Mouse (Mus musculus) lung, embryonic 14.5 days (tissue): ENCODE data around the gene Stambp. TPM values are rescaled to one million over a fixed set of nuclear protein-coding genes. Genes with fewer than 3 reads are reported as not detected.

ENCODE experiments used
- ATAC-seq: fragments of 200-750 bp; cut with Nextera tagmentation; 2 replicates; pipeline ENCODE4 v1.8.0; 2017; ENCODE audit warnings: mild to moderate bottlenecking, moderate TSS enrichment, moderate library complexity; ENCODE audit not compliant: insufficient read depth
- DNase-seq: peaks from one replicate; pipeline ENCODE4 v3.0.0-alpha.2; 2015
- H3K27ac ChIP-seq: fragments of 300-500 bp; sonication (generic); 2 replicates; pipeline ENCODE4 v1.5.1; 2014; ENCODE audit warnings: low read depth, mild to moderate bottlenecking, moderate library complexity
- H3K27me3 ChIP-seq: fragments of 300-500 bp; sonication (generic); 2 replicates; pipeline ENCODE4 v1.6.1; 2014; ENCODE audit warnings: low read length, control low read depth; ENCODE audit not compliant: insufficient read depth
- H3K36me3 ChIP-seq: fragments of 300-500 bp; sonication (generic); 2 replicates; pipeline ENCODE4 v1.6.1; 2014; ENCODE audit warnings: control low read depth; ENCODE audit not compliant: insufficient read depth
- H3K4me1 ChIP-seq: fragments of 300-500 bp; sonication (generic); 2 replicates; pipeline ENCODE4 v1.6.1; 2014; ENCODE audit warnings: antibody characterized with exemption, control low read depth; ENCODE audit not compliant: insufficient read depth
- H3K4me2 ChIP-seq: fragments of 300-500 bp; sonication (generic); 2 replicates; pipeline ENCODE4 v1.6.1; 2014; ENCODE audit warnings: mild to moderate bottlenecking
- H3K4me3 ChIP-seq: fragments of 300-500 bp; sonication (generic); 2 replicates; pipeline ENCODE4 v1.5.1; 2014; ENCODE audit warnings: low read depth, low read length
- H3K9ac ChIP-seq: fragments of 300-500 bp; sonication (generic); 2 replicates; pipeline ENCODE4 v1.6.1; 2014
- H3K9me3 ChIP-seq: fragments of 300-500 bp; sonication (generic); 2 replicates; pipeline ENCODE4 v1.6.1; 2016; ENCODE audit warnings: low read depth, low read length, control low read depth
- CTCF ChIP-seq: IDR thresholded peaks from 2 replicates; pipeline ENCODE4 v1.5.1; 2016; ENCODE audit warnings: antibody characterized with exemption, low read depth
- WGBS: fragments of 180-500 bp; shearing (Covaris S2); extraction: QIAGEN DNeasy Blood & Tissue Kit; methylation state at CpG from one replicate; pipeline ENCODE4 v1.1.7; 2014; 5-methylcytosine and 5-hydroxymethylcytosine counted together
- polyA plus RNA-seq: library from polyadenylated mRNA; unstranded; fragments of >200 nt; fragmentation: Nextera tagmentation; extraction: Ambion mirVana; gene quantifications from 2 replicates; pipeline ENCODE4 v1.2.1, GENCODE M21; 2014

Stambp gene
- polyA plus RNA-seq, 1 experiment from 2014 or later: 18.6 TPM

DNA sequence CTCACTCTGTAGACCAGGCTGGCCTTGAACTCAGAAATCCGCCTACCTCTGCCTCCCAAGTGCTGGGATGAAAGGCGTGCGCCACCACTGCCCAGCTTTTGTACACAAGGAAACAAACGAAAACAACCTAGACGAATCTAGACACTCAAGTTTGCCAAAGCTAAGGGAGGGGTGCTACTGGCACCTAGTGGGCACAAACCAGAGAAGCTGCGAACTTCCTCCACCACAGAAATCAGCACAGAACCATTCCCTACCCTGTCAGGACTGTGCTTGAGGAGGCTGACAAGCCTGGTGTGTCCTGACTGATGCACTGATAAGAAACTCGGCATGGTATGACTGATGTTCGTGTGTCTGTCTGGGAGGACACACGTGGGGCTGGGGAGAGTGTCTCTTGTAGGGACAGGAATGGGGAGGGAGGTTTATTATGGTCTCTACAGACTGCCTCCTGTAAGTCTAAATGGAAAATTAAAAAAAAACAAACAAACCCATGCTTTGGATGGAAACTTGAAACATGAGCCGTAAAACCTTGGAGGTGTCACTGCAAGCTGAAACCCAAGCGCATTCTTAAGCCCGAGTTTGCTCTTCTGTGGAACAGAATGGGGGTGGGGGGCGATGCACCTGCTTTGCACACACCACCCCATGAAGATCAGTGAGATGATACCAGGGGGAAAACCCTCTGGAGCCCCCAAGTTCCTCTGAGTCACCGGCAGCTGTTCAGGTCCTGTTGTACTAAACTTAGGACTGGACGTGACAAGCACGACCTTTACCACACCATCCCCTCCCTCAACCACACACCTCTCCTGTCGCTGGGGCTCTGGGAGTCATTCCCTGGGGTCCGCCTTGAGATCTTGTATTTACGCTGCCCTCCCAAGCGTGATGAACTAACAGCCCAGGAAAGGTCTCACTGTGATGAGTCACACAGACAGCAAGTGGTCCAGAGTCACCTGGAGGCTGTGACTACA is 3.3 kb downstream of the Stambp start:
- Histone ChIP-seq H3K27me3 (no peaks in the 10 kb centered on the region), H3K27ac (no peak overlapping the region), H3K4me1 (no peaks in the 10 kb centered on the region), H3K4me2 (no peak overlapping the region), H3K9ac (no peak overlapping the region), H3K36me3 (peaks cover 5% of the 10 kb centered on the region; the same call in 1 of the 2 replicates), H3K9me3 (no peaks in the 10 kb centered on the region), H3K4me3 (no peak overlapping the region)
- DNase-seq: peak; percentile 39
- 54% methylated on average over 20 of the region's 20 CpGs for WGBS
- no peak for ATAC-seq
- peak; percentile 43 for TF ChIP-seq CTCF

GRCm38 (mm10) chr6:83555972-83556371 is 16.6 kb downstream of the Stambp start:
- Histone ChIP-seq H3K4me2 (no peak overlapping the region), H3K9me3 (no peaks in the 10 kb centered on the region), H3K4me1 (no peaks in the 10 kb centered on the region), H3K9ac (no peak overlapping the region), H3K27me3 (no peaks in the 10 kb centered on the region), H3K4me3 (no peak overlapping the region), H3K27ac (no peak overlapping the region), H3K36me3 (peaks cover 23% of the 10 kb centered on the region; the same call in 1 of the 2 replicates)
- ATAC-seq: no peak
- 65% methylated on average over 6 of the region's 6 CpGs for WGBS
- DNase-seq: no peak
- no peak for TF ChIP-seq CTCF

DNA sequence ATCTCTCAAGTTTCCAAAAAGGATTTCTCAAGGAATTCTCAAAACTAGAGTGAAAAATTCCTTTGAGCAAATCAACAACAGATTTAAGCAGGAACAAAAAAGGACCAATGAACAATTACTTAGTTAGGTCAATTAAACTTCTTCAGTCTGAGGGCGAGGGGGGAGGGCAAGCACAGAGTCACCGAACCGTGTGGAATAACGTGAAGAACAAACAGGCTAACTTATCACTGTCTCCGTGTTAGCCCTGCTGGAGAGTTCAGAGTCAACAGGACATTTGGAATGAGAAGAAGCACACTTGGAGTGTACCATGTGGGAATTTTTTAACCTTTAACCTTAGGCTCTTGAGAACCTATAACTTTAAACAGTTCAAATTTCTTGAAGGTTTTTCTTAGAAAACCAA is 24.2 kb downstream of the Stambp start:
- H3K4me1 ChIP-seq: no peaks in the 10 kb centered on the region
- WGBS: 48% methylated on average over 5 of the region's 5 CpGs
- no peaks in the 10 kb centered on the region for H3K27me3 ChIP-seq
- no peak overlapping the region for H3K9ac ChIP-seq
- no peak overlapping the region for H3K27ac ChIP-seq
- DNase-seq (no peak), ATAC-seq (no peak)
- H3K4me3 ChIP-seq: no peak overlapping the region
- peaks cover 14% of the 10 kb centered on the region for H3K36me3 ChIP-seq
- no peak overlapping the region for H3K4me2 ChIP-seq
- no peak for TF ChIP-seq CTCF
- H3K9me3 ChIP-seq: no peaks in the 10 kb centered on the region

- Histone ChIP-seq H3K27ac (no peak overlapping the region), H3K9ac (no peak overlapping the region), H3K9me3 (no peaks in the 10 kb centered on the region), H3K27me3 (no peaks in the 10 kb centered on the region), H3K4me3 (no peak overlapping the region), H3K4me2 (no peak overlapping the region), H3K4me1 (peaks cover 5% of the 10 kb centered on the region; the same call in 1 of the 2 replicates), H3K36me3 (peaks cover 8% of the 10 kb centered on the region)
- ATAC-seq (no peak), DNase-seq (no peak)
- TF ChIP-seq CTCF: no peak
- WGBS: 88% methylated on average over 3 of the region's 3 CpGs
Measured at GRCm38 (mm10) chr6:83545778-83546177, 26.8 kb downstream of the Stambp start.

DNA sequence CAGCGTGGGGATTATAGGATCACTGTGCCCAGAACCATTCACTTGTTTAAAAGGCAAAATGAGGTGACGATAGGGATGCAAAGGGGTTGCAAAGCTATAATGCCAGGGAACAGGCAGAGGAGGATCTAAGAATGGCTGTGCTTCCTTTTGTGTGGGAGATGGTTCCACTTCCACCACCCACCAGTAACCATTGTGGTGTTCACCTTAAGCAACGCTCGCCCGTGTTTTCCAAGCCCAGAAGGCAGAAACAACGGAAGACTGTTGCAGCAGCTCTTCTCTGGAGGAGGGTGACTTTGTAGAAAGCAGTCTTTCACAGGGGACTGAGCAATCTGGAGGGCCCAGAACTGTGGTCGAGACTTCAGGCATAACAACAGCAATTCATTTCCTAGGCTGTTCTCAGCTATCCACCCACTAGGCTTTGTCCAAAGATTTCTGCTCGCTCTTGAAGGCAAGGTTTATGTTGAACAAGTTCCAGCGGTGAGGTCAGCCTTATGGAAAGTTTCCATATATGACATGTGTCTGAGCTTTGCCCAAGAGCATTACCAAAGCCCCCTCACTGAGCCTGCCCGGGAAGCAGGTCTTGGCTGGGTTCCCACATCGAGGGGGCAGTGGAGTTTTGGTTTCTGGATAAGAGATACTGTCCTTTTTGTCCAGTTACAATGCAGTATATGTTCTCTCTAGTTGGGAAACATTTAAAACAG is 30.6 kb downstream of the Stambp start:
- DNase-seq: peak; percentile 91
- WGBS: 61% methylated on average over 11 of the region's 11 CpGs

DNA sequence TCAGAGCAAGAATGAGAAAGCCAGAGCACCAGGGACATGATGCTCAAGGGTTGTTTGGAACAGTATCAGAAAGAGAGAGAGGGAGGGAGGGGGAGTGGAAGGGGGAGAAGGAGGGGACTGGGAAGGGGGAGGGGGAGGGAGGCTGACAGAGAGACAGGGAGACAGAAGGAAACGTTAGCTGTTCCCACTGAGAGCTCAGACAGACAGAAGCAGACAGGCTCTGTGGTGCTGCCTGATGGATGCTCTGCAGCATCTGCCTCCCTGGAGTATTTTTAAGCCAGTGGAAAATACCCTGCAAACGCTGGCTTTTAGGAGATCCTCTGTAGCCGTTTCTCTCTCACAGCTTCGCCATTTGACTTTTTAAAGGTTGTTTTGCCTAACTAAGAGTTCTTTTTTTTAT is 32.5 kb downstream of the Stambp start:
- DNase-seq (peak; percentile 56), ATAC-seq (peak; percentile 57; the same call in 1 of the 2 replicates)
- H3K27ac ChIP-seq: peak overlapping the region; percentile 76
- no peak for TF ChIP-seq CTCF
- H3K4me3 ChIP-seq: no peak overlapping the region
- WGBS: 31% methylated on average over 4 of the region's 4 CpGs
- H3K9ac ChIP-seq: no peak overlapping the region
- no peaks in the 10 kb centered on the region for H3K27me3 ChIP-seq
- no peak overlapping the region for H3K4me2 ChIP-seq
- H3K4me1 ChIP-seq: peaks cover 5% of the 10 kb centered on the region; the same call in 1 of the 2 replicates
- no peaks in the 10 kb centered on the region for H3K36me3 ChIP-seq
- H3K9me3 ChIP-seq: no peaks in the 10 kb centered on the region

More for the DNA sequence above, 30.6 kb downstream of the Stambp start:
- ATAC-seq: peak; percentile 79
- Histone ChIP-seq H3K4me1 (peaks cover 5% of the 10 kb centered on the region; the same call in 1 of the 2 replicates), H3K27ac (peak overlapping the region; percentile 89), H3K9ac (no peak overlapping the region), H3K4me2 (no peak overlapping the region), H3K4me3 (no peak overlapping the region), H3K9me3 (no peaks in the 10 kb centered on the region), H3K27me3 (no peaks in the 10 kb centered on the region), H3K36me3 (peaks cover 2% of the 10 kb centered on the region; the same call in 1 of the 2 replicates)
- no peak for TF ChIP-seq CTCF

- no peaks in the 10 kb centered on the region for H3K36me3 ChIP-seq
- ATAC-seq: 0 out of 2 replicates have a peak, but pooled peaks have one; percentile 31
- WGBS: 40% methylated on average over 6 of the region's 6 CpGs
- H3K27ac ChIP-seq: peak overlapping the region; percentile 78
- H3K4me3 ChIP-seq: no peak overlapping the region
- H3K4me1 ChIP-seq: peaks cover 3% of the 10 kb centered on the region; the same call in 1 of the 2 replicates
- no peak overlapping the region for H3K9ac ChIP-seq
- H3K4me2 ChIP-seq: no peak overlapping the region
- no peak for TF ChIP-seq CTCF
- no peaks in the 10 kb centered on the region for H3K9me3 ChIP-seq
- no peak for DNase-seq
- H3K27me3 ChIP-seq: no peaks in the 10 kb centered on the region
Measured at GRCm38 (mm10) chr6:83536795-83537059, 35.8 kb downstream of the Stambp start.
